Mouse (Mus musculus) testis, adult 2 months (tissue): ENCODE measurements around the gene Cyfip2. TPM values are rescaled to one million over a fixed set of nuclear protein-coding genes. Genes with fewer than 3 reads are reported as not detected.

Experiments used
- H3K27ac ChIP-seq: fragments of 200-500 bp; 2 replicates; pipeline ENCODE4 v1.5.1; 2012; ENCODE audit warnings: low read depth, low read length; ENCODE audit not compliant: control insufficient read depth, insufficient read depth
- H3K27me3 ChIP-seq: fragments of 200-500 bp; 2 replicates; pipeline ENCODE4 v1.6.1; 2012; ENCODE audit warnings: mild to moderate bottlenecking, low read length, moderate library complexity; ENCODE audit not compliant: control insufficient read depth, insufficient read depth
- H3K36me3 ChIP-seq: fragments of 200-500 bp; 2 replicates; pipeline ENCODE4 v1.6.1; 2012; ENCODE audit warnings: mild to moderate bottlenecking, low read length; ENCODE audit not compliant: control insufficient read depth, insufficient read depth
- H3K4me1 ChIP-seq: fragments of 200-500 bp; 2 replicates; pipeline ENCODE4 v1.6.1; 2012; ENCODE audit warnings: low read length; ENCODE audit not compliant: control insufficient read depth, insufficient read depth
- H3K4me3 ChIP-seq: fragments of 200-500 bp; 2 replicates; pipeline ENCODE4 v1.5.1; 2012; ENCODE audit warnings: low read depth, mild to moderate bottlenecking, low read length, moderate library complexity, mixed read lengths; ENCODE audit not compliant: control insufficient read depth
- CTCF ChIP-seq: fragments of 200-500 bp; IDR thresholded peaks from 2 replicates; pipeline ENCODE4 v1.5.1; 2012; ENCODE audit warnings: low read depth, mild to moderate bottlenecking, inconsistent platforms, low read length, moderate library complexity; ENCODE audit not compliant: control insufficient read depth, insufficient read depth, insufficient replicate concordance
- POLR2A ChIP-seq: fragments of 200-500 bp; IDR thresholded peaks from 2 replicates; pipeline ENCODE4 v1.6.1; 2012; ENCODE audit warnings: low read depth, mild to moderate bottlenecking, inconsistent platforms, low read length, moderate library complexity; ENCODE audit not compliant: control insufficient read depth
- polyA plus RNA-seq: library from polyadenylated mRNA; depleted of rRNA; stranded (reverse); fragments of >200 nt; gene quantifications from 2 replicates; pipeline ENCODE4 v1.2.3, GENCODE M21; 2012

Gene Cyfip2
- polyA plus RNA-seq, 1 experiment, result 1.6 TPM

DNA sequence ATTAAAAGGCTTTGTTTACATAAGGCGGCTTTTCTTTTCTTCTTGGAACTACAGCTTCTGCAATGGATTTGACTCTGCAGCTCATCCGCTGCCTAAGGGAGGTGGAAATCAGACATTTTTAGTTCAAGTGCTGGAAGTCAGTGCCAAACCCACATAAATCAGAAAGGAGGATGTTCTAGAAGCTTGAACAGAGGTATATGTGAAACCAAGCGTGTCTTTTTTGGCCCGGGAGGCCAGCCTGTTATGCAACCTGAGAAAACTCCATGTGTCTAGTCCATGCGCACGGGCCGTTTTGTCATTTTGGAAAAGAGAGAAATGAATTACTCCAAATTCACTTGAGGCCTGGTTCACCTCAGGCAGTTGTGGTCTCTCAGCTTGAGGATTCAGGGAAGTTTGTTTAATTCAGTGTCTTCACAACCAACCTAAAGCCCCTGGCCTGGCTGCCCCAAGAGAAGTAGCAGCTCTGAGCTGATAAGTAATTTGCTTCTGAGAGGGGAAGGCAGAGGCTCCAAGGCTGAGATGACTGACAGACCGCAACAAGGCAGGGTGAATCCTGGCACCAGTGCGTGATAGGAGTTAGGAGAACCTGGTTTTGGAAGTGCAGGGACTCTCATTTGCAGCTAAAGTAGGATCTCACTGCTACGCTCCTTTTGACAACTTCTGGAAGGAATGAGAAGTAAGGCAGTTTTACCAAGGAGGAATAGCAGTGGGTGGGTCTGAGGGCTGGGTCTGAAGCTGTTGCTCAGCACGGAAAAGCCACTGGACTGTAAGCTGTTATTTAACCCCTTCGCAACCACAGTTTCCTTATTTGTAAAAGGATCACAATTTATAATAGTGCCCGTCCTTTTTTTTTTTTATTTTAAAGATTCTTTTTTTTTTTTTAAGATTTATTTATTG is 13.5 kb downstream of the Cyfip2 start:
- no peak overlapping the region for H3K4me3 ChIP-seq
- no peak for TF ChIP-seq CTCF
- no peak for TF ChIP-seq POLR2A
- no peaks in the 10 kb centered on the region for H3K4me1 ChIP-seq
- H3K27ac ChIP-seq, result no peak overlapping the region
- no peaks in the 10 kb centered on the region for H3K36me3 ChIP-seq
- no peaks in the 10 kb centered on the region for H3K27me3 ChIP-seq

DNA sequence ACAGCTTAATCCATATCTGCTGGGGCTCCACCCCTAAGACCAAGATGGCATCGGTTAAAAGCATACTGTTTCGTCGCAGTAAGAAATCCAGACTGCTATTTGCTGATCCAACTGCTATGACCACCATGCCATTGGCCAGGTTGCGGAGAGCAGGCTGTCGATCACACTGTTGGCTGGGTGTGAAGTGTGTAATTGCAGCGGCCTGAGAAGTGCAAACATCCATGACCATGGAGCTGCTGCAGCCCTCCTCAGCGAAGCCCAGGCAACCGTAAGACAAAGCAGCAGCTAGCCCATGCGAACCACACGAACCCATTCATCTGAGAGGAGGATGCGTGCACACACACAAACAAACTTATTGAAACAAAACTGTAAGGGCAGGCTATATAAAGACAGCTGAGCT is 18.3 kb downstream of the Cyfip2 start:
- Histone ChIP-seq H3K27ac (no peak overlapping the region), H3K36me3 (no peaks in the 10 kb centered on the region), H3K4me3 (no peak overlapping the region), H3K4me1 (no peaks in the 10 kb centered on the region), H3K27me3 (no peaks in the 10 kb centered on the region)
- no peak for TF ChIP-seq CTCF
- TF ChIP-seq POLR2A, result no peak

DNA sequence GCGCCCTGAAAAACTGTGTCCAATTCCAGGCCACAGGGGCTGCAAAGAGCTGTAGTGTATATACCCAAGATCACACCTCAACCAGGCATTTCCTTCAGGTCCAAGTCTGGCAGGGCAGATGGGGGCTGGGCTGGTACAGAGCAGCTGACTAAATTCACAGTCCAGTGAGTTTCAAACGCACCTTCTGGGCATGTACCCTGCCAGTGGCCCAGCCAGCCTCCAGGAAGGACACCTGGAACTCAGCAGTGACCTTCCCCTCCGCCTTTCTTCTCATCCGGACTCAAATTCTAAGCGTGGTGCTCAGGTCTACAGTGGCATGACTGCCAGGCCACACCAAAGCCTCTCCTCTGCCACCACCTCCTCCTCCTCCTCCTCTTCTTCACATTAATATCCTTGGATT is 19.2 kb downstream of the Cyfip2 start:
- Histone ChIP-seq H3K27ac (no peak overlapping the region), H3K36me3 (no peaks in the 10 kb centered on the region), H3K4me1 (no peaks in the 10 kb centered on the region), H3K27me3 (no peaks in the 10 kb centered on the region), H3K4me3 (no peak overlapping the region)
- TF ChIP-seq CTCF, result no peak
- TF ChIP-seq POLR2A, result no peak

DNA sequence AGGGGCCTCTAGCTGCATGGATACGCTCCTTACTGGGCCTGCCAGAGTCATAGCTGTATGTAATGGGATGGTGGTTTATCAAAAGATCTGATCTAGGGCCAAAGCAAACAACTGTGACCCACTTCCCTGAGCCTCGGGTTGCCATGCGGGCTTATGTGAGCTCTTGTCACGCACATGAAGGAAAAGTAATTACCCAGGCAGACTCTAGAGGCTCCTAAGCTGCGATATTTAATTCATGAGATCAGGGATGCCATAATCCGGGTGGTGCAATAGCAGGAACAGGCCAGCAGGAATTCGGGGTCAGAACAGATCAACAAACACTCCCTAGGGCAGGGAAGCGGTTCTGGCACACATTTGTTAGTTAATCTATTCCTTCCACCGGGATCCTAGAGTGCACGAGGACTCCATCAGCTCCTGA is 21.7 kb downstream of the Cyfip2 start:
- TF ChIP-seq CTCF (no peak), POLR2A (no peak)
- H3K4me1 ChIP-seq, result no peaks in the 10 kb centered on the region
- H3K27ac ChIP-seq, result no peak overlapping the region
- H3K4me3 ChIP-seq, result no peak overlapping the region
- H3K36me3 ChIP-seq, result no peaks in the 10 kb centered on the region
- no peaks in the 10 kb centered on the region for H3K27me3 ChIP-seq

DNA sequence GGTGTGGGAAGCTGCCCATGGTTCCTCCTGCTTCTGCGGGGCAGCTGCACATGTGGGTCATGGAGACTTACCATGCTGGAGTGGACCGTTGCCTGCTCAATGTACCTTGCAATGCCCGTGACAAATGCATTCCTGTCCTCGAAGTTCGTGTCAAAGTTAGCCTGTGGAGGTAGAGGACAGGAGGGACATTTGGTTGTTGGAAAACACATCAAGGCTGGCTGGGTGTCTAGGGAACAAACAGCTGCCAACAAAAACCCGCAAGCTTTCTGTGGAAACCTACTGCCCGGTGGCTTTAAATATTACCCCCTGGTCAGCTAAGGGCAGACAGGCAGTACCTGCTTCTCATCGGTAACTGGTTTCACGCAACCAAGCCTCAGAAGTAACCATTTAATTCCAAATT is 23.1 kb downstream of the Cyfip2 start:
- Histone ChIP-seq H3K27ac (no peak overlapping the region), H3K36me3 (no peaks in the 10 kb centered on the region), H3K27me3 (no peaks in the 10 kb centered on the region), H3K4me3 (no peak overlapping the region), H3K4me1 (no peaks in the 10 kb centered on the region)
- no peak for TF ChIP-seq CTCF
- no peak for TF ChIP-seq POLR2A

DNA sequence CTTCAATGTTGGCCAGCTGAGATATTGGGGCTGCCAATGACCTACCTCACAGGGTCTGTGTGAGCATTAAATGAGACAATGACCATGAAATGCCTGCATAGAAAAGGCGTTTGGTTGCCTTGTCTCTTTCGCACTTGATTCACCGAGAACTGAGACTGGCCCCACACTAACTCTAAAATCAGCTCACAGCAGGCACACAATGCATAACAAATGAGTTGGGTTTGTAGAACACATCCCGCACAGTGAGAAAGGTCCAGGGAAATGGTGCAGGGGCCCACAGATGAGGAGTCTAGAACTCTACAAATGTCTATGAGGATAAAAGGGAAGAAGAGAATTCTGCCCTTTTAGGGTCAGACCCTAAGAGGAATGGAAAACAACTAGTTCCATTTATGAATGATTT is 23.6 kb downstream of the Cyfip2 start:
- H3K27me3 ChIP-seq, result no peaks in the 10 kb centered on the region

DNA sequence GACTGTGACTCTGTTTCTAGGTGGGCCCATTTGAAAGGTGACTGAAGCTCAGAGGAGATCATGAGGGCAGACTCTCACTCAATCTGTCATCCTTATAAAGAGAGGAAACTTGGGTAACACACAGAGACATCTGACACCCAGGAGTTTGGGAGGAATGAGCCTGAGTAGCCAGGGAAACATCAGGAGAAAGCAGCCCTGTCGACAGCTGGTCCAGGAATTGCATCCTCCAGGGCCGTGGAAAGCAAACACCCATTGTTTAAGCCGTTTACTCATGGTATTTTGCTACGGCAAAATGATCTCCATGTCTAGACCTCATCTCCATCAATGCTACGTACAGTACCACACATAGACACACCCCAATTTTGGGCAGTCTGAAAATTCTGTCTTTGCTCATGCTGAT is 24.6 kb downstream of the Cyfip2 start:
- Histone ChIP-seq H3K4me3 (no peak overlapping the region), H3K4me1 (no peaks in the 10 kb centered on the region), H3K27ac (no peak overlapping the region), H3K36me3 (no peaks in the 10 kb centered on the region), H3K27me3 (no peaks in the 10 kb centered on the region)
- no peak for TF ChIP-seq CTCF
- TF ChIP-seq POLR2A, result no peak

More for the DNA sequence above, 23.6 kb downstream of the Cyfip2 start:
- no peak for TF ChIP-seq CTCF
- TF ChIP-seq POLR2A, result no peak
- no peaks in the 10 kb centered on the region for H3K4me1 ChIP-seq
- H3K27ac ChIP-seq, result no peak overlapping the region
- H3K36me3 ChIP-seq, result no peaks in the 10 kb centered on the region
- H3K4me3 ChIP-seq, result no peak overlapping the region
